Mouse (Mus musculus) lung, adult 2 months (tissue): Measurements from ENCODE around the gene Pak4.
A peak's percentile ranks its signal among the peaks of the same experiment; 100 is the strongest.

Source experiments
- CTCF ChIP-seq: fragments of 200-500 bp; IDR thresholded peaks from 2 replicates; pipeline ENCODE4 v1.5.1; 2011; ENCODE audit warnings: mild to moderate bottlenecking, low read length, control low read depth; ENCODE audit not compliant: insufficient read depth
- POLR2A ChIP-seq: fragments of 200-500 bp; IDR thresholded peaks from 2 replicates; pipeline ENCODE4 v1.6.1; 2011; ENCODE audit warnings: low read depth, mild to moderate bottlenecking, control low read depth, low read length, borderline replicate concordance; ENCODE audit errors: extremely low read depth

DNA sequence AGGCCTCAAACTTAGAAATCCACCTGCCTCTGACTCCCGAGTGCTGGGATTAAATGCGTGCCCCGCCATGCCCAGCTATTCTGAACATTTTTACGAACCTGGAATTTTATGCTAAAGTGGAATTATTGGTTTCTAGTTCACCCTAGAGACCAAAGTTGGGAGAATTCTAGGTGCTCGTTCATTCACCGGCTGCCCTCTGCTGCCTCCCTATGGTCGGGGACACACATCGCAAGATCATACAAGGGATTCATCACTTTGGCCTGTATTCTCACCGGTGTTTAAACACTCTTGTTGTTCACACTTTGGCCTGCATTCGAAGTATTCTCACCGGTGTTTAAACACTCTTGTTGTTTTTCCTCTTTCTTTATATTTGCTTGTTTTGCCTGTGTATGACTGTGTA, 3.0 kb upstream of the Pak4 start:
- TF ChIP-seq POLR2A (no peak), CTCF (peak; percentile 97)
